Mouse (Mus musculus) lung, embryonic 15.5 days (tissue): ENCODE measurements around the gene Stim2. TPM values are rescaled to one million over a fixed set of nuclear protein-coding genes. Genes with fewer than 3 reads are reported as not detected.

ENCODE experiments used
- ATAC-seq: fragments of 200-750 bp; cut with Nextera tagmentation; 2 replicates; pipeline ENCODE4 v1.8.0; 2017; ENCODE audit warnings: moderate number of reproducible peaks, borderline replicate concordance; ENCODE audit not compliant: low FRiP score, low TSS enrichment; ENCODE audit errors: extremely low read depth
- H3K27ac ChIP-seq: fragments of 300-500 bp; sonication (generic); 2 replicates; pipeline ENCODE4 v1.5.1; 2015; ENCODE audit warnings: moderate library complexity, mild to moderate bottlenecking, inconsistent platforms
- H3K27me3 ChIP-seq: fragments of 300-500 bp; sonication (generic); 2 replicates; pipeline ENCODE4 v1.6.1; 2015; ENCODE audit warnings: inconsistent platforms
- H3K36me3 ChIP-seq: fragments of 300-500 bp; sonication (generic); 2 replicates; pipeline ENCODE4 v1.6.1; 2015; ENCODE audit warnings: inconsistent platforms
- H3K4me1 ChIP-seq: fragments of 300-500 bp; sonication (generic); 2 replicates; pipeline ENCODE4 v1.6.1; 2015; ENCODE audit warnings: inconsistent platforms
- H3K4me2 ChIP-seq: fragments of 300-500 bp; sonication (generic); 2 replicates; pipeline ENCODE4 v1.6.1; 2015; ENCODE audit warnings: inconsistent platforms, mild to moderate bottlenecking, moderate library complexity
- H3K4me3 ChIP-seq: fragments of 300-500 bp; sonication (generic); 2 replicates; pipeline ENCODE4 v1.5.1; 2015; ENCODE audit warnings: mild to moderate bottlenecking, inconsistent platforms
- H3K9ac ChIP-seq: fragments of 300-500 bp; sonication (generic); 2 replicates; pipeline ENCODE4 v1.6.1; 2015; ENCODE audit warnings: inconsistent platforms
- H3K9me3 ChIP-seq: fragments of 300-500 bp; sonication (generic); 2 replicates; pipeline ENCODE4 v1.6.1; 2016; ENCODE audit warnings: inconsistent platforms
- WGBS: fragments of 180-500 bp; shearing (Covaris S2); methylation state at CpG from one replicate; pipeline ENCODE4 v1.1.7; 2015; 5-methylcytosine and 5-hydroxymethylcytosine counted together
- polyA plus RNA-seq: library from polyadenylated mRNA; unstranded; fragments of >200 nt; fragmentation: Nextera tagmentation; extraction: Ambion mirVana; gene quantifications from 2 replicates; pipeline ENCODE4 v1.2.1, GENCODE M21; 2015

Stim2 gene
- polyA plus RNA-seq: 19.6 and 25.2 TPM in 2 replicates

GRCm38 (mm10) chr5:53998146-53998742, at the start of gene Stim2:
Gene Stim2, plus strand, starts transcription at chr5:53998499.
- peak within 1 kb of the TSS; percentile 96 for H3K27ac ChIP-seq
- H3K36me3 ChIP-seq: no peaks in the 10 kb centered on the region
- H3K4me2 ChIP-seq: peak within 1 kb of the TSS; percentile 72
- no peaks in the 10 kb centered on the region for H3K9me3 ChIP-seq
- peak; percentile 97 for ATAC-seq
- peak within 1 kb of the TSS; percentile 99 for H3K4me3 ChIP-seq
- H3K27me3 ChIP-seq: no peaks in the 10 kb centered on the region
- peak within 1 kb of the TSS; percentile 93 for H3K9ac ChIP-seq
- WGBS: under 1% methylated on average over 22 of the region's 71 CpGs
- H3K4me1 ChIP-seq: peaks cover 34% of the 10 kb centered on the region

GRCm38 (mm10) chr5:53948606-53949266, 49.6 kb upstream of the Stim2 start:
- ATAC-seq: peak; percentile 43; the same call in 1 of the 2 replicates
- peaks cover 26% of the 10 kb centered on the region for H3K4me1 ChIP-seq
- H3K9ac ChIP-seq: no peak overlapping the region
- H3K36me3 ChIP-seq: no peaks in the 10 kb centered on the region
- peak overlapping the region; percentile 40 for H3K27ac ChIP-seq
- H3K9me3 ChIP-seq: no peaks in the 10 kb centered on the region
- no peak overlapping the region for H3K4me2 ChIP-seq
- no peak overlapping the region for H3K4me3 ChIP-seq
- 71% methylated on average over 8 of the region's 8 CpGs for WGBS
- H3K27me3 ChIP-seq: no peaks in the 10 kb centered on the region

DNA sequence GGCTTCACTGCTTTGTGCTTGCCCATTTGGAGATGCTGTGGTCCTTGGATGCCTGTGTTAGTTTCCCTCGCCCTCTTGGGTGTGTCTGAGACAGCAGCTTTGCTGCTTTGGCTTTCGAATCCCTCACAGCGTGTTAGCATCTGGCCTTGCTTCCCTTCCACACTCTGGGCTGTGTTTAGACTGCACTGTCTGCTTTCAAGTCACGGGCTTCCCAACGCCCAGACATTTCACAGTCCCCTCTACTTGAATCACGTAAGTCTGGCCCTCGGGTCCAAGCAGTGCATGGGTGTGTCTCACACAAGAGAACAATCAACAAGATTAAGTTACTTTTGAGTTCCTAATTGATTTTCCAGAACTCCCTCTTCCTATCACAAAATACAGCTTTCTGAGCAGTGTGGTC, 48.1 kb upstream of the Stim2 start:
- 37% methylated on average over 7 of the region's 7 CpGs for WGBS
- H3K9me3 ChIP-seq: no peaks in the 10 kb centered on the region
- peaks cover 26% of the 10 kb centered on the region for H3K4me1 ChIP-seq
- H3K27ac ChIP-seq: peak overlapping the region; percentile 33; the same call in 1 of the 2 replicates
- no peak overlapping the region for H3K4me3 ChIP-seq
- no peaks in the 10 kb centered on the region for H3K36me3 ChIP-seq
- no peak overlapping the region for H3K4me2 ChIP-seq
- H3K9ac ChIP-seq: no peak overlapping the region
- H3K27me3 ChIP-seq: no peaks in the 10 kb centered on the region
- no peak for ATAC-seq

DNA sequence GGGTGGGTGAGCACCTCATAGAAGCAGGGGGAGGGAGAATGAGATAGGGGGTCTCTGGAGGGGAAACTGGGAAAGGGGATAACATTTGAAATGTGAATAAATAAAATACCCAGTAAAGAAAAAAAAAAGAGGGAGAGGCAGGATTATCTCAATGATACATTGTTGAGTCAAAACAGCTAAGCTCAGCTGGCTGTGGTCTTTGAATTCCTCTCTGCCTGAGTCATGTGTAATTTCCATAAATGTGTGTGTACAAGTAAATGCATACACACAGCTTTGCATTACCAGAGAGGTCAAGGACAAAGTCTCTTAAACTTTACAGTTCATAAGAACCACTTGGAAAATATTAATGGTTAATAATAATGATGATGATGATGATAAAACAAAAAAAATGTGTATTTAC, 45.1 kb upstream of the Stim2 start:
- ATAC-seq: no peak

GRCm38 (mm10) chr5:53953797-53954196, 44.5 kb upstream of the Stim2 start:
- no peak overlapping the region for H3K4me3 ChIP-seq
- WGBS: 89% methylated on average over 2 of the region's 2 CpGs
- ATAC-seq: no peak
- H3K9me3 ChIP-seq: no peaks in the 10 kb centered on the region
- H3K36me3 ChIP-seq: no peaks in the 10 kb centered on the region
- H3K4me2 ChIP-seq: no peak overlapping the region
- no peak overlapping the region for H3K9ac ChIP-seq
- H3K4me1 ChIP-seq: peaks cover 10% of the 10 kb centered on the region; the same call in 1 of the 2 replicates
- no peak overlapping the region for H3K27ac ChIP-seq
- H3K27me3 ChIP-seq: no peaks in the 10 kb centered on the region

More for the DNA sequence above, 45.1 kb upstream of the Stim2 start:
- Histone ChIP-seq H3K36me3 (no peaks in the 10 kb centered on the region), H3K4me3 (no peak overlapping the region), H3K27ac (no peak overlapping the region), H3K27me3 (no peaks in the 10 kb centered on the region), H3K9me3 (no peaks in the 10 kb centered on the region), H3K9ac (no peak overlapping the region), H3K4me2 (no peak overlapping the region), H3K4me1 (peaks cover 15% of the 10 kb centered on the region)

- H3K4me1 ChIP-seq: peaks cover 3% of the 10 kb centered on the region; the same call in 1 of the 2 replicates
- H3K36me3 ChIP-seq: no peaks in the 10 kb centered on the region
- H3K4me3 ChIP-seq: no peak overlapping the region
- H3K4me2 ChIP-seq: no peak overlapping the region
- no peak overlapping the region for H3K9ac ChIP-seq
- H3K9me3 ChIP-seq: no peaks in the 10 kb centered on the region
- no peak overlapping the region for H3K27ac ChIP-seq
- WGBS: 84% methylated on average over 2 of the region's 2 CpGs
- no peaks in the 10 kb centered on the region for H3K27me3 ChIP-seq
- ATAC-seq: no peak
Observed at GRCm38 (mm10) chr5:53955966-53956365, 42.3 kb upstream of the Stim2 start.

DNA sequence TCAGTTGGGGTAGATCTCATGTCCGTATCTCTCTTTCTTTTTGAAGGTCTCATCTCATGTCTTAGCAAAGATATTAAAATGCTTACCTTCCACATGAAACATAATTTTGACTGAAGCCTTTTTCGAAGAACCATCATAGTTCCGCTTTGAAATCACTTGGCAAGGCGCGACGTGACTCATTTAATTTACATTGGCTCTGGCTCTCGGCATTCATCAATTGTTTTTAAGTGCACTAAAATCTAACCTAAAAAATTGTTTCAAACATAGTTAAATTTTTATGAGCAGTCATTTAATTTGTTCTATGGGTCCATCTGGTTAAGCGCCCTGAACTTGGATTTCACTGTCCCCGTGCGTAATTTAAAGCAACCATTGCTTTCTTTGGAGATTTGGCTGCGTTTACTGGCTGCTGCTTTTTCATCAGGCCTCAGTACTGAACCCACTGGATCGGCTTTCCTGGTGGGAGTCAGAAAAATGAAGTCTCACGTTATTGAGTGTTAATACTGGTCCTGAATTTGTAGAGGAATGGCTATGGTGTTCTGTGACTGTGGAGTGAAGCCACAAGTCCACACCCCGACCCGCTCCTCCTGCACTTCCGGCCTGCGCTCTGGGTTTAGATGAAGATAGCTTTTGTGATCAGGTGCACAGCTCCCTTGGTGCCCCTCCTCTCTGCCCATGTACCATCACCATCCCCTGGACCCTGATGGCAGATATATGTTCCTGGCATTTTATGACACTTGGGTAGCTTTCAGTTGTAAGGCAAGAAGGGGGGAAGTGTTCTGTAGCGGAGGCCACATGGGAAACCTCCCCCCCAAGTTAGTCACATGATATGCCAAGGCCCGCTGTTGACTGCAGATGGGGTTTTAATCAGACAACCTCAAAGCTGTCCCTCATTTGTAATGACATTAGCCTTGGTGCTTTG, 41.6 kb upstream of the Stim2 start:
- no peak overlapping the region for H3K4me3 ChIP-seq
- no peak overlapping the region for H3K4me2 ChIP-seq
- no peak overlapping the region for H3K27ac ChIP-seq
- no peak for ATAC-seq
- 89% methylated on average over 19 of the region's 19 CpGs for WGBS
- no peak overlapping the region for H3K9ac ChIP-seq
- no peaks in the 10 kb centered on the region for H3K36me3 ChIP-seq
- no peaks in the 10 kb centered on the region for H3K27me3 ChIP-seq
- peaks cover 6% of the 10 kb centered on the region; the same call in 1 of the 2 replicates for H3K4me1 ChIP-seq
- H3K9me3 ChIP-seq: no peaks in the 10 kb centered on the region

DNA sequence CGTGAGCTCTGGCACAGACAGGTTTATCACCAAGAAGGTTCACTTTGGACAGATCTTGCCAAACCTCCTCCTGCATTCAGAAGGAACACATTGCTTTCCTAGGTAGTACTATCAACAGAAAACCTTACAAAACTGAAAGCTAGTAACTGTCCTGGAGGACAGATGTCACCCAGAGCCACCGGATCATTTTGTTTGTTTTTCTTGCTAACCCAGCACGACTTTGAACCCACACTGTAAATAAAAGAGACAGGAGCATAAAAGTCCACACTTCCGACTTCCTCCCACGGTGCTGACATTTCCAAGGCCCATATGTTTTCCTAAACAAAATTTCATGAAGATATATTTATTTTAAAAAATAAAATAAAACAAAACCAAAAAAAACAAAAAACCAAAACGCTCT, 41.0 kb upstream of the Stim2 start:
- WGBS: 27% methylated on average over 6 of the region's 6 CpGs
- Histone ChIP-seq H3K27me3 (no peaks in the 10 kb centered on the region), H3K4me2 (no peak overlapping the region), H3K36me3 (no peaks in the 10 kb centered on the region), H3K9ac (no peak overlapping the region), H3K27ac (no peak overlapping the region), H3K4me1 (peaks cover 6% of the 10 kb centered on the region; the same call in 1 of the 2 replicates), H3K4me3 (no peak overlapping the region), H3K9me3 (no peaks in the 10 kb centered on the region)
- ATAC-seq: no peak

GRCm38 (mm10) chr5:53961229-53961628, 37.1 kb upstream of the Stim2 start:
- Histone ChIP-seq H3K9me3 (no peaks in the 10 kb centered on the region), H3K9ac (no peak overlapping the region), H3K4me1 (peaks cover 6% of the 10 kb centered on the region; the same call in 1 of the 2 replicates), H3K27me3 (no peaks in the 10 kb centered on the region), H3K4me2 (no peak overlapping the region), H3K36me3 (no peaks in the 10 kb centered on the region), H3K27ac (peak overlapping the region; percentile 29; the same call in 1 of the 2 replicates), H3K4me3 (no peak overlapping the region)
- ATAC-seq: peak; percentile 60; the same call in 1 of the 2 replicates
- 32% methylated on average over 5 of the region's 5 CpGs for WGBS

GRCm38 (mm10) chr5:53961830-53962515, 36.3 kb upstream of the Stim2 start:
- Histone ChIP-seq H3K4me1 (peaks cover 6% of the 10 kb centered on the region; the same call in 1 of the 2 replicates), H3K36me3 (no peaks in the 10 kb centered on the region), H3K4me3 (no peak overlapping the region), H3K9ac (no peak overlapping the region), H3K27ac (peak overlapping the region; percentile 62), H3K27me3 (no peaks in the 10 kb centered on the region), H3K9me3 (no peaks in the 10 kb centered on the region), H3K4me2 (no peak overlapping the region)
- WGBS: 57% methylated on average over 12 of the region's 12 CpGs
- peak; percentile 59 for ATAC-seq

- no peaks in the 10 kb centered on the region for H3K9me3 ChIP-seq
- ATAC-seq: no peak
- 74% methylated on average over 5 of the region's 5 CpGs for WGBS
Observed at GRCm38 (mm10) chr5:53965656-53966055, 32.6 kb upstream of the Stim2 start.

More at GRCm38 (mm10) chr5:53965656-53966055, 32.6 kb upstream of the Stim2 start:
- Histone ChIP-seq H3K4me2 (no peak overlapping the region), H3K4me1 (peaks cover 12% of the 10 kb centered on the region; the same call in 1 of the 2 replicates), H3K27me3 (no peaks in the 10 kb centered on the region), H3K4me3 (no peak overlapping the region), H3K9ac (no peak overlapping the region), H3K36me3 (no peaks in the 10 kb centered on the region), H3K27ac (no peak overlapping the region)
